Mouse (Mus musculus) myocyte (in vitro differentiated cells): ENCODE data around the gene Ddah1.

Source experiments
- E2F4 ChIP-seq: IDR thresholded peaks from one replicate; pipeline ENCODE4 v1.6.1; 2011; ENCODE audit warnings: mild to moderate bottlenecking, control low read depth, moderate library complexity; ENCODE audit not compliant: insufficient read depth
- MAX ChIP-seq: IDR thresholded peaks from one replicate; pipeline ENCODE4 v1.6.1; 2011; ENCODE audit warnings: low read depth, mild to moderate bottlenecking, control low read depth
- MYOD1 ChIP-seq, 3 experiments: IDR thresholded peaks; one replicate each; pipeline ENCODE4 v1.6.1; 2011; ENCODE audit warnings: control low read depth in 2 of 3, low read depth in 2 of 3, mild to moderate bottlenecking in 2 of 3, moderate library complexity in 1 of 3; ENCODE audit not compliant: insufficient read length in 2 of 3, control insufficient read depth in 1 of 3
- POLR2A ChIP-seq: IDR thresholded peaks from one replicate; pipeline ENCODE4 v1.6.1; 2011; ENCODE audit warnings: low read depth, mild to moderate bottlenecking, control low read depth, moderate library complexity; ENCODE audit not compliant: insufficient read length
- REST ChIP-seq: IDR thresholded peaks from one replicate; pipeline ENCODE4 v1.6.1; 2011; ENCODE audit warnings: mild to moderate bottlenecking, control low read depth, moderate library complexity; ENCODE audit not compliant: insufficient read depth, insufficient read length
- TCF12 ChIP-seq: IDR thresholded peaks from one replicate; pipeline ENCODE4 v1.6.1; 2011; ENCODE audit warnings: mild to moderate bottlenecking, control low read depth; ENCODE audit not compliant: poor library complexity, insufficient read depth, severe bottlenecking
- USF1 ChIP-seq: IDR thresholded peaks from one replicate; pipeline ENCODE4 v1.6.1; 2011; ENCODE audit warnings: low read depth, mild to moderate bottlenecking, control low read depth, moderate library complexity

DNA sequence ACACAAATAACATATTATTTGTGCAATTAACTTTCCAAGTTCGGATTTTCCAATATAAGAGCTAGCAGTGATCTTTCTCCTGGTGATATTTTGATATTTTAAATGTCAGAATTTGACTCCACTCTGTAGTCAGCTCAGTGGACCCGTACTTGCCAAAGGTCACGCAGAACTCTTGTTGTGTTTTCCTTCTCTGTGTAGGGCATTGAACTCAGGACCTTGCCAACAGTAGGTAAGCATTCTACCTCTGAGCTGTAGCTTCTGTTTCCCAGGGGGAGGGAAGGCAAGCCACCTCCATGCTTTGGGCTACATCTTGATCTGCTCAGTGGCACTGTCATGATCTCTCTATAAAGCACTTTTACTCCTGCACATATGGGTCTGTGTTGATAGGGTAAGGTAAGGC lies 2.1 kb downstream of the Ddah1 start:
- TF ChIP-seq POLR2A (no peak), MYOD1 (IDR thresholded peaks at IDR 0.05; ENCODE audit: control insufficient read depth in 1 of 3, insufficient read length in 2 of 3, low read depth in 2 of 3) (no peak), E2F4 (no peak), REST (no peak), MAX (no peak), TCF12 (no peak), USF1 (no peak)
